Mouse (Mus musculus) midbrain, postnatal 0 days (tissue): Measurements from ENCODE around the gene Acadm. TPM values are rescaled to one million over a fixed set of nuclear protein-coding genes. Genes with fewer than 3 reads are reported as not detected.
A peak's percentile ranks its signal among the peaks of the same experiment; 100 is the strongest.

ENCODE experiments used
- ATAC-seq: fragments of 200-750 bp; cut with Nextera tagmentation; 2 replicates; pipeline ENCODE4 v1.8.0; 2017; ENCODE audit warnings: moderate number of reproducible peaks, mild to moderate bottlenecking, moderate TSS enrichment, moderate library complexity; ENCODE audit not compliant: low FRiP score
- DNase-seq: peaks from one replicate; pipeline ENCODE4 v3.0.0-alpha.2; 2015; ENCODE audit warnings: low spot score
- H3K27ac ChIP-seq: fragments of 300-500 bp; sonication (generic); 2 replicates; pipeline ENCODE4 v1.5.1; 2014; ENCODE audit warnings: low read depth, mild to moderate bottlenecking, low read length, mixed read lengths
- H3K27me3 ChIP-seq: fragments of 300-500 bp; sonication (generic); 2 replicates; pipeline ENCODE4 v1.6.1; 2014; ENCODE audit warnings: low read length, control low read depth, mixed read lengths; ENCODE audit not compliant: insufficient read depth
- H3K36me3 ChIP-seq: fragments of 300-500 bp; sonication (generic); 2 replicates; pipeline ENCODE4 v1.6.1; 2014; ENCODE audit warnings: low read length, control low read depth, mixed read lengths; ENCODE audit not compliant: insufficient read depth
- H3K4me1 ChIP-seq: fragments of 300-500 bp; sonication (generic); 2 replicates; pipeline ENCODE4 v1.6.1; 2014; ENCODE audit warnings: mild to moderate bottlenecking, control low read depth, antibody characterized with exemption, low read length, mixed read lengths; ENCODE audit not compliant: insufficient read depth
- H3K4me2 ChIP-seq: fragments of 300-500 bp; sonication (generic); 2 replicates; pipeline ENCODE4 v1.6.1; 2014; ENCODE audit warnings: low read depth, mild to moderate bottlenecking, low read length, mixed read lengths; ENCODE audit not compliant: poor library complexity, severe bottlenecking
- H3K4me3 ChIP-seq: fragments of 300-500 bp; sonication (generic); 2 replicates; pipeline ENCODE4 v1.5.1; 2014; ENCODE audit warnings: low read depth, mild to moderate bottlenecking, low read length, moderate library complexity
- H3K9ac ChIP-seq: fragments of 300-500 bp; sonication (generic); replicated peaks from 2 replicates; pipeline ENCODE4 v1.6.1; 2014; ENCODE audit warnings: mild to moderate bottlenecking, low read length, moderate library complexity, mixed read lengths; ENCODE audit not compliant: poor library complexity, severe bottlenecking
- H3K9me3 ChIP-seq: fragments of 300-500 bp; sonication (generic); 2 replicates; pipeline ENCODE4 v1.6.1; 2016; ENCODE audit warnings: low read length, control low read depth
- CTCF ChIP-seq: IDR thresholded peaks from 2 replicates; pipeline ENCODE4 v1.5.1; 2016; ENCODE audit warnings: antibody characterized with exemption, mild to moderate bottlenecking
- polyA plus RNA-seq: library from polyadenylated mRNA; unstranded; fragments of >200 nt; fragmentation: Nextera tagmentation; extraction: Ambion mirVana; gene quantifications from 2 replicates; pipeline ENCODE4 v1.2.1, GENCODE M21; 2015
- total RNA-seq: library from RNA; depleted of rRNA; stranded (reverse); fragments of >200 nt; gene quantifications from 2 replicates; pipeline ENCODE4 v1.2.3, GENCODE M21; 2014; rRNA removed

Gene Acadm
- total and polyA plus RNA-seq, 2 experiments from 2014 or later, result 44.1 to 58.2 TPM

GRCm38 (mm10) chr3:153886296-153886695 is 58.1 kb downstream of the Acadm start:
- H3K27me3 ChIP-seq, result no peaks in the 10 kb centered on the region
- no peaks in the 10 kb centered on the region for H3K9me3 ChIP-seq
- DNase-seq (peak; percentile 39), ATAC-seq (no peak)
- H3K4me2 ChIP-seq, result no peak overlapping the region
- H3K9ac ChIP-seq, result no peak overlapping the region
- no peaks in the 10 kb centered on the region for H3K4me1 ChIP-seq
- no peaks in the 10 kb centered on the region for H3K36me3 ChIP-seq
- TF ChIP-seq CTCF, result peak; percentile 58
- no peak overlapping the region for H3K4me3 ChIP-seq
- no peak overlapping the region for H3K27ac ChIP-seq

Other genes with a start within 250 kb of the Acadm start
- 6.9 and 18.1 TPM in 2 replicates for gene St6galnac3, start 219.5 kb downstream of the Acadm start, total RNA-seq
- 11.1 and 11.9 TPM in 2 replicates for gene St6galnac3, start 219.5 kb downstream of the Acadm start, polyA plus RNA-seq
- 0.44 TPM in 1 of 2 replicates, not detected in the other for gene Asb17, start 100.4 kb downstream of the Acadm start, total RNA-seq
- gene Asb17, start 100.4 kb downstream of the Acadm start, polyA plus RNA-seq, result 0.07 TPM in 1 of 2 replicates, not detected in the other
- gene Msh4, start 38.5 kb downstream of the Acadm start, total RNA-seq, result 0.33 TPM in 1 of 2 replicates, not detected in the other
- 0.22 and 0.25 TPM in 2 replicates for gene Msh4, start 38.5 kb downstream of the Acadm start, polyA plus RNA-seq
- gene Rabggtb, start 31.6 kb downstream of the Acadm start, total RNA-seq, result 52.7 and 87.1 TPM in 2 replicates
- gene Rabggtb, start 31.6 kb downstream of the Acadm start, polyA plus RNA-seq, result 60.4 and 63.1 TPM in 2 replicates
- gene Slc44a5, start 28.8 kb upstream of the Acadm start, total RNA-seq, result 27.3 and 32.6 TPM in 2 replicates
- gene Slc44a5, start 28.8 kb upstream of the Acadm start, polyA plus RNA-seq, result 5.4 and 6.3 TPM in 2 replicates